In the genomic region with DNA sequence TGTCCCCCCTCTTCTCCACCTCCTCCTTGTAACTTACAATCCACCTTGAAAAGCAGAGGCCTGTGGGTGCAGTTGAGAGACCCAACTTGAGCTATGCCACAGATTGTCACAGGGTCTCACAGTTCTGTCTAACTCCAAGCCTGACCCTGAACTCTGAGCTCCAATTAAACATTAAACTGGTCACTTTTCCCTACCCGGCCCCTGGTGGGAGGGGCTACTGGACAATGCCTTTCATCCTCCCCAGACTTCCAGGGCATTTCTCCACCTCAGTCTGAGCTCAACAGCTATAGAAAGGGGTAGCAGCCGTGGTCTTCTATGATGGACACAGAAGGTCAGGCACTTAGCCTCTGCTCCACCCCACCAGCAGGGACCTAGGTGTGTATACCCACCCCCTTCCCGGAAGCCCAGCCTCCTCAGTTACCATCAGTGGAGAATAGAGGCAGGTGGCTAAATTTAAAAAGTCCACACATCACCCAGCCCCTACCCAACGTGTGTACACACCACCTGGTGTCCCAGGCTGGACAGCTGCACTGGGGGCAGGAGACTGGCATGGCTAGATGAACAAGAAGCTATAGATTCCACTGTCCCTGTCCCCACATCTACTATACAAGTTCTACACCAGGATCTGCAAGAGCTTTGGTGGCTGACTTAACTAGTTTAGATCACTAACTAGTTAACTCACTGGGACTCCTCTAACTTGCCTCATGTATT, we compare ENCODE assay signal across 10 mouse cellular contexts. TPM values are rescaled to one million over a fixed set of nuclear protein-coding genes. Genes with fewer than 3 reads are reported as not detected.
DNase-seq lines count a peak whose midpoint lies in the region; ATAC-seq and TF ChIP-seq lines count a peak whose summit lies in the region.
"Had no signal": no experiment of that assay in that cellular context is flagged by ENCODE, and none has a peak within 500 bp of the region (broad histone marks: within the 10 kb centered on the region; RNA-seq: fewer than 3 reads in every experiment).

No protein-coding gene starts in this region.

- H3K36me3 ChIP-seq in hindbrain, embryonic 13.5 days: no peaks in the 10 kb centered on the region
- no peaks in the 10 kb centered on the region for H3K36me3 ChIP-seq in hindbrain, embryonic 12.5 days
- H3K36me3 ChIP-seq in intestine, embryonic 16.5 days (ENCODE audit: control insufficient read depth, insufficient read depth, low read length): no peaks in the 10 kb centered on the region
- H3K36me3 ChIP-seq in liver, embryonic 14.5 days (replicated peaks; ENCODE audit: control insufficient read depth, insufficient read depth, low read depth): peaks cover 29% of the 10 kb centered on the region

- peak overlapping the region; percentile 96; the same call in 1 of the 2 replicates for H3K4me2 ChIP-seq in hindbrain, embryonic 13.5 days
- no peak overlapping the region for H3K4me2 ChIP-seq in hindbrain, embryonic 12.5 days (replicated peaks)
- H3K4me2 ChIP-seq in intestine, embryonic 16.5 days (ENCODE audit: low read depth, low read length): peak overlapping the region; percentile 93
- H3K4me2 ChIP-seq in liver, embryonic 14.5 days (ENCODE audit: low read depth): peak overlapping the region; percentile 77

- no peak for DNase-seq in liver, embryonic 14.5 days (ENCODE audit: low read depth in 3 of 3, low spot score in 3 of 3)
- no peak for DNase-seq in MN1 (ENCODE audit: low spot score)
- DNase-seq in layer of hippocampus, adult 18-20 months (ENCODE audit: low spot score in 2 of 2): no peak
- DNase-seq in cerebellum, adult 8-10 months: no peak
- DNase-seq: cerebellum, adult 11 months had no signal

- no peak for TF ChIP-seq EP300 in liver, embryonic 14.5 days (IDR thresholded peaks at IDR 0.05; ENCODE audit: low read depth)

- H3K9ac ChIP-seq in hindbrain, embryonic 13.5 days: no peak overlapping the region
- no peak overlapping the region for H3K9ac ChIP-seq in hindbrain, embryonic 12.5 days
- H3K9ac ChIP-seq in intestine, embryonic 16.5 days (ENCODE audit: low read depth, low read length): peak overlapping the region; percentile 25; the same call in 1 of the 2 replicates
- H3K9ac ChIP-seq in liver, embryonic 14.5 days (replicated peaks): peak overlapping the region; percentile 94

- TF ChIP-seq POLR2A in bone marrow, adult 2 months (IDR thresholded peaks at IDR 0.05; ENCODE audit: borderline replicate concordance, control insufficient read depth, low read depth, low read length): no peak

- H3K27me3 ChIP-seq in hindbrain, embryonic 13.5 days: peaks cover 33% of the 10 kb centered on the region
- H3K27me3 ChIP-seq in hindbrain, embryonic 12.5 days: peaks cover 36% of the 10 kb centered on the region
- H3K27me3 ChIP-seq in intestine, embryonic 16.5 days (replicated peaks; ENCODE audit: control insufficient read depth, insufficient read depth, low read length): no peaks in the 10 kb centered on the region
- no peaks in the 10 kb centered on the region for H3K27me3 ChIP-seq in liver, embryonic 14.5 days (ENCODE audit: control insufficient read depth, insufficient read depth, low read length)

- H3K4me3 ChIP-seq in hindbrain, embryonic 13.5 days: no peak overlapping the region
- no peak overlapping the region for H3K4me3 ChIP-seq in hindbrain, embryonic 12.5 days
- H3K4me3 ChIP-seq in bone marrow, adult 2 months (replicated peaks; ENCODE audit: control insufficient read depth, low read depth, low read length): peak overlapping the region; percentile 64
- peak overlapping the region; percentile 15 for H3K4me3 ChIP-seq in intestine, embryonic 16.5 days (ENCODE audit: low read length)
- H3K4me3 ChIP-seq in liver, embryonic 14.5 days (ENCODE audit: insufficient read depth in 1 of 2, low read depth in 2 of 2, low read length in 2 of 2): peak overlapping the region; percentile 67 to 92

- no peaks in the 10 kb centered on the region for H3K9me3 ChIP-seq in hindbrain, embryonic 13.5 days
- H3K9me3 ChIP-seq in hindbrain, embryonic 12.5 days (replicated peaks): no peaks in the 10 kb centered on the region
- no peaks in the 10 kb centered on the region for H3K9me3 ChIP-seq in intestine, embryonic 16.5 days (ENCODE audit: control insufficient read depth, low read length)
- no peaks in the 10 kb centered on the region for H3K9me3 ChIP-seq in liver, embryonic 14.5 days (ENCODE audit: control insufficient read depth, low read length)

- no peak overlapping the region for H3K27ac ChIP-seq in hindbrain, embryonic 13.5 days
- no peak overlapping the region for H3K27ac ChIP-seq in hindbrain, embryonic 12.5 days
- no peak overlapping the region for H3K27ac ChIP-seq in bone marrow, adult 2 months (ENCODE audit: control insufficient read depth, insufficient read depth, low read depth, low read length, poor library complexity)
- no peak overlapping the region for H3K27ac ChIP-seq in intestine, embryonic 16.5 days (ENCODE audit: low read length)
- H3K27ac ChIP-seq in liver, embryonic 14.5 days: peak overlapping the region; percentile 83

- TF ChIP-seq CTCF in bone marrow, adult 2 months (IDR thresholded peaks at IDR 0.05; ENCODE audit: control insufficient read depth, insufficient read depth, low read length): no peak
- TF ChIP-seq CTCF in liver, embryonic 14.5 days (IDR thresholded peaks at IDR 0.05; ENCODE audit: low read depth): no peak

- WGBS in hindbrain, embryonic 13.5 days: 46% methylated on average over 4 of the region's 4 CpGs
- 46% methylated on average over 4 of the region's 4 CpGs for WGBS in hindbrain, embryonic 12.5 days
- WGBS in bone marrow, adult 2 months: 74% methylated on average over 4 of the region's 4 CpGs
- WGBS in intestine, embryonic 16.5 days: 37% methylated on average over 4 of the region's 4 CpGs
- WGBS in liver, embryonic 14.5 days (ENCODE audit: insufficient replicate concordance): 45% methylated on average over 4 of the region's 4 CpGs

- peaks cover 32% of the 10 kb centered on the region for H3K4me1 ChIP-seq in hindbrain, embryonic 13.5 days (replicated peaks)
- H3K4me1 ChIP-seq in hindbrain, embryonic 12.5 days: peaks cover 28% of the 10 kb centered on the region
- peaks cover 3% of the 10 kb centered on the region for H3K4me1 ChIP-seq in bone marrow, adult 2 months (ENCODE audit: control insufficient read depth, insufficient read depth, low read length)
- H3K4me1 ChIP-seq in intestine, embryonic 16.5 days (ENCODE audit: control insufficient read depth, insufficient read depth, low read length): peaks cover 30% of the 10 kb centered on the region
- H3K4me1 ChIP-seq in liver, embryonic 14.5 days (replicated peaks; ENCODE audit: control insufficient read depth in 2 of 2, insufficient read depth in 2 of 2, low read length in 1 of 2): peaks cover 49% of the 10 kb centered on the region in 2 experiments

- no peak for ATAC-seq in hindbrain, embryonic 13.5 days (ENCODE audit: low FRiP score)
- no peak for ATAC-seq in hindbrain, embryonic 12.5 days (ENCODE audit: low FRiP score)
- ATAC-seq in intestine, embryonic 16.5 days: no peak
- ATAC-seq in liver, embryonic 14.5 days (ENCODE audit: insufficient read depth): no peak

RNA-seq across cellular contexts. Expression of a gene that starts 8.9 kb away (rescaled TPM):
- 31.9 and 35.0 TPM in 2 replicates for polyA plus RNA-seq in hindbrain, embryonic 13.5 days (2015; fragmentation: Nextera tagmentation; extraction: Ambion mirVana)
- polyA plus RNA-seq in hindbrain, embryonic 12.5 days (2016; fragmentation: Nextera tagmentation; extraction: Ambion mirVana): 48.9 and 61.6 TPM in 2 replicates
- polyA plus RNA-seq in bone marrow, adult 2 months (2011; ENCODE audit: insufficient read depth, insufficient read length, low replicate concordance, missing spikeins): 58.9 and 69.6 TPM in 2 replicates
- 126 and 127 TPM in 2 replicates for polyA plus RNA-seq in intestine, embryonic 16.5 days (2015; fragmentation: Nextera tagmentation; extraction: Ambion mirVana)
- polyA plus RNA-seq in liver, embryonic 14.5 days (2012; rRNA removed): 45.2 and 58.7 TPM in 2 replicates
- polyA plus RNA-seq in liver, embryonic 14.5 days (2014; fragmentation: Nextera tagmentation; extraction: Ambion mirVana): 115 and 132 TPM in 2 replicates
- total RNA-seq in layer of hippocampus, adult 18-20 months (2021): 10 to 100 TPM; 36.5 to 40.2 TPM

RNA-seq across cellular contexts. Expression of a gene that starts 31.4 kb away (rescaled TPM):
- 38.9 and 40.0 TPM in 2 replicates for polyA plus RNA-seq in hindbrain, embryonic 13.5 days (2015; fragmentation: Nextera tagmentation; extraction: Ambion mirVana)
- 44.2 and 44.5 TPM in 2 replicates for polyA plus RNA-seq in hindbrain, embryonic 12.5 days (2016; fragmentation: Nextera tagmentation; extraction: Ambion mirVana)
- polyA plus RNA-seq in bone marrow, adult 2 months (2011; ENCODE audit: insufficient read depth, insufficient read length, low replicate concordance, missing spikeins): 0.77 and 2.2 TPM in 2 replicates
- 6.5 and 7.3 TPM in 2 replicates for polyA plus RNA-seq in intestine, embryonic 16.5 days (2015; fragmentation: Nextera tagmentation; extraction: Ambion mirVana)
- polyA plus RNA-seq in liver, embryonic 14.5 days (2012; rRNA removed): 1.1 and 1.3 TPM in 2 replicates
- 0.74 and 0.82 TPM in 2 replicates for polyA plus RNA-seq in liver, embryonic 14.5 days (2014; fragmentation: Nextera tagmentation; extraction: Ambion mirVana)
- total RNA-seq in layer of hippocampus, adult 18-20 months (2021): 1 to 10 TPM; 2.0 to 2.2 TPM

RNA-seq across cellular contexts. Expression of a gene that starts 39.8 kb away (rescaled TPM):
- polyA plus RNA-seq in hindbrain, embryonic 13.5 days (2015; fragmentation: Nextera tagmentation; extraction: Ambion mirVana): 25.5 and 27.4 TPM in 2 replicates
- polyA plus RNA-seq in hindbrain, embryonic 12.5 days (2016; fragmentation: Nextera tagmentation; extraction: Ambion mirVana): 17.1 and 18.4 TPM in 2 replicates
- polyA plus RNA-seq in bone marrow, adult 2 months (2011; ENCODE audit: insufficient read depth, insufficient read length, low replicate concordance, missing spikeins): 43.9 and 131 TPM in 2 replicates
- polyA plus RNA-seq in intestine, embryonic 16.5 days (2015; fragmentation: Nextera tagmentation; extraction: Ambion mirVana): 60.9 and 71.1 TPM in 2 replicates
- polyA plus RNA-seq in liver, embryonic 14.5 days (2012; rRNA removed): 12.7 and 17.8 TPM in 2 replicates
- 9.1 and 10.5 TPM in 2 replicates for polyA plus RNA-seq in liver, embryonic 14.5 days (2014; fragmentation: Nextera tagmentation; extraction: Ambion mirVana)
- total RNA-seq in layer of hippocampus, adult 18-20 months (2021): 10 to 100 TPM; 40.4 to 41.5 TPM

RNA-seq across cellular contexts. Expression of a gene that starts 47.3 kb away (rescaled TPM):
- not detected in 2 replicates for polyA plus RNA-seq in hindbrain, embryonic 13.5 days (2015; fragmentation: Nextera tagmentation; extraction: Ambion mirVana)
- 1.5 and 2.4 TPM in 2 replicates for polyA plus RNA-seq in hindbrain, embryonic 12.5 days (2016; fragmentation: Nextera tagmentation; extraction: Ambion mirVana)
- 1.4 TPM in 1 of 2 replicates, not detected in the other for polyA plus RNA-seq in bone marrow, adult 2 months (2011; ENCODE audit: insufficient read depth, insufficient read length, low replicate concordance, missing spikeins)
- polyA plus RNA-seq in intestine, embryonic 16.5 days (2015; fragmentation: Nextera tagmentation; extraction: Ambion mirVana): 102 and 109 TPM in 2 replicates
- 0.39 and 0.52 TPM in 2 replicates for polyA plus RNA-seq in liver, embryonic 14.5 days (2012; rRNA removed)
- polyA plus RNA-seq in liver, embryonic 14.5 days (2014; fragmentation: Nextera tagmentation; extraction: Ambion mirVana): 0.25 TPM in 1 of 2 replicates, not detected in the other
- total RNA-seq in layer of hippocampus, adult 18-20 months (2021): not detected
- total RNA-seq: hematopoietic stem cell, adult 5-6 weeks had no signal

RNA-seq across cellular contexts. Expression of a gene that starts 52.1 kb away (rescaled TPM):
- 179 and 182 TPM in 2 replicates for polyA plus RNA-seq in hindbrain, embryonic 13.5 days (2015; fragmentation: Nextera tagmentation; extraction: Ambion mirVana)
- 124 and 140 TPM in 2 replicates for polyA plus RNA-seq in hindbrain, embryonic 12.5 days (2016; fragmentation: Nextera tagmentation; extraction: Ambion mirVana)
- polyA plus RNA-seq in bone marrow, adult 2 months (2011; ENCODE audit: insufficient read depth, insufficient read length, low replicate concordance, missing spikeins): 82.9 and 126 TPM in 2 replicates
- 244 and 256 TPM in 2 replicates for polyA plus RNA-seq in intestine, embryonic 16.5 days (2015; fragmentation: Nextera tagmentation; extraction: Ambion mirVana)
- 63.1 and 73.1 TPM in 2 replicates for polyA plus RNA-seq in liver, embryonic 14.5 days (2012; rRNA removed)
- 60.5 and 62.0 TPM in 2 replicates for polyA plus RNA-seq in liver, embryonic 14.5 days (2014; fragmentation: Nextera tagmentation; extraction: Ambion mirVana)
- 100 to 1,000 TPM; 112 to 113 TPM for total RNA-seq in layer of hippocampus, adult 18-20 months (2021)

Comparison
In these comparisons a context has a peak if more than half of its experiments do, and no peak if none do; other contexts are left out.
1. H3K4me3 ChIP-seq: peak in bone marrow, adult 2 months (single experiment), intestine, embryonic 16.5 days (single experiment) and liver, embryonic 14.5 days (2 of 2); none in hindbrain, embryonic 13.5 days (single experiment) and hindbrain, embryonic 12.5 days (single experiment).
2. H3K9ac ChIP-seq: peak in intestine, embryonic 16.5 days (single experiment) and liver, embryonic 14.5 days (single experiment); none in hindbrain, embryonic 13.5 days (single experiment) and hindbrain, embryonic 12.5 days (single experiment).